Mouse (Mus musculus): ENCODE data around the gene Ppil6.

DNA sequence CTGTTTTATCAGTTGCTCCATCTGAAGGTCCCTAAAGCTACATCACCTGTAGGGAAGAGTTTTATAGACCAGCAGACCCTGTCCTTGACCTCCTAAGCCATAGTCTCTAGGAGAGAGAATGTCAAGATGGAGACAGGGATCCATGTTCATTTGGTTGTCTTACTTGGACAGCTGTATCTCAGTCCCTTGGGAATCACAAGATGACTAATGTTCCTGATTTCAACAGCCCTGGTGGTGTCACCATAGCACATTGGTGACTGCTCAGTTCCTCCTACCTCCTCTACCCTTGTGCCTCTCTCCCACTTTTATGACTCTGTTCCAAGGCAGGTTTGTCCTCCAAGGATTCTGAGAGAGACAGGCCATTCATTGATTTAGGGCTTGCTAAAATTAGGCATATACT, 24.7 kb downstream of the Ppil6 start:
- no peak for TF ChIP-seq MAX (IDR thresholded peaks at IDR 0.05)
- no peak for TF ChIP-seq CTCF (IDR thresholded peaks at IDR 0.05; ENCODE audit: control insufficient read depth, insufficient read depth, insufficient read length)
- no peak for TF ChIP-seq FOSL1 (IDR thresholded peaks at IDR 0.05; ENCODE audit: insufficient read depth, low read length, poor library complexity, severe bottlenecking)
- TF ChIP-seq USF1 (IDR thresholded peaks at IDR 0.05; ENCODE audit: low read depth) = no peak
- TF ChIP-seq CEBPB (IDR thresholded peaks at IDR 0.05; ENCODE audit: low read depth) = no peak
- TF ChIP-seq MYOD1 (IDR thresholded peaks at IDR 0.05; ENCODE audit: control insufficient read depth, insufficient read length, low read depth) = no peak
- TF ChIP-seq MYOG (IDR thresholded peaks at IDR 0.05; ENCODE audit: control insufficient read depth, extremely low read depth, insufficient read length) = no peak

All from C2C12 (cell line).